Mouse (Mus musculus): ENCODE measurements around the gene Grwd1. TPM values are rescaled to one million over a fixed set of nuclear protein-coding genes. Genes with fewer than 3 reads are reported as not detected.

Grwd1 gene
- total RNA-seq, 1 experiment from 2014 or later, result 22.3 TPM

Other genes with a start within 250 kb of the Grwd1 start
- not detected in 2 replicates for gene Fgf21, start 215.5 kb downstream of the Grwd1 start, total RNA-seq (2021)
- gene Fut1, start 213.7 kb downstream of the Grwd1 start, total RNA-seq (2021), result not detected in 2 replicates
- 0.36 TPM in 1 of 2 replicates, not detected in the other for gene Izumo1, start 209.1 kb downstream of the Grwd1 start, total RNA-seq (2021)
- gene Rasip1, start 203.5 kb downstream of the Grwd1 start, total RNA-seq (2021), result 21.3 and 23.3 TPM in 2 replicates
- gene Mamstr, start 191.0 kb downstream of the Grwd1 start, total RNA-seq (2021), result 3.5 and 4.3 TPM in 2 replicates
- not detected in 2 replicates for gene Fut2, start 164.6 kb downstream of the Grwd1 start, total RNA-seq (2021)
- gene Ntn5, start 146.9 kb downstream of the Grwd1 start, total RNA-seq (2021), result not detected in 2 replicates
- gene Sec1, start 136.5 kb downstream of the Grwd1 start, total RNA-seq (2021), result 0.39 TPM in 1 of 2 replicates, not detected in the other
- gene Car11, start 131.1 kb downstream of the Grwd1 start, total RNA-seq (2021), result 15.7 and 15.8 TPM in 2 replicates
- gene Dbp, start 125.9 kb downstream of the Grwd1 start, total RNA-seq (2021), result 282 and 444 TPM in 2 replicates
- gene Rpl18, start 115.5 kb downstream of the Grwd1 start, total RNA-seq (2021), result 964 and 1,249 TPM in 2 replicates
- 38.2 and 42.0 TPM in 2 replicates for gene Sphk2, start 112.9 kb downstream of the Grwd1 start, total RNA-seq (2021)
- 0.30 and 0.76 TPM in 2 replicates for gene Fam83e, start 109.7 kb downstream of the Grwd1 start, total RNA-seq (2021)
- gene Spaca4, start 105.1 kb downstream of the Grwd1 start, total RNA-seq (2021), result not detected in 2 replicates
- gene Lmtk3, start 47.2 kb downstream of the Grwd1 start, total RNA-seq (2021), result 10.0 and 14.8 TPM in 2 replicates
- 0.90 and 1.1 TPM in 2 replicates for gene Sult2b1, start 46.3 kb downstream of the Grwd1 start, total RNA-seq (2021)
- 114 and 134 TPM in 2 replicates for gene Cyth2, start 16.4 kb downstream of the Grwd1 start, total RNA-seq (2021)
- 0.30 and 0.33 TPM in 2 replicates for gene Kcnj14, start 6.2 kb downstream of the Grwd1 start, total RNA-seq (2021)
- gene Kdelr1, start 41.8 kb upstream of the Grwd1 start, total RNA-seq (2021), result 140 and 141 TPM in 2 replicates
- 0.43 and 1.2 TPM in 2 replicates for gene Grin2d, start 47.4 kb upstream of the Grwd1 start, total RNA-seq (2021)
- gene Syngr4, start 65.8 kb upstream of the Grwd1 start, total RNA-seq (2021), result 0.70 TPM in 1 of 2 replicates, not detected in the other
- 53.0 and 61.3 TPM in 2 replicates for gene Tmem143, start 66.0 kb upstream of the Grwd1 start, total RNA-seq (2021)
- 231 and 241 TPM in 2 replicates for gene Emp3, start 90.5 kb upstream of the Grwd1 start, total RNA-seq (2021)
- 26.4 and 27.9 TPM in 2 replicates for gene Ccdc114, start 93.1 kb upstream of the Grwd1 start, total RNA-seq (2021)
- 0.15 and 1.9 TPM in 2 replicates for gene Abcc6, start 199.4 kb upstream of the Grwd1 start, total RNA-seq (2021)
- 60.0 and 64.7 TPM in 2 replicates for gene Nomo1, start 202.8 kb upstream of the Grwd1 start, total RNA-seq (2021)